Mouse (Mus musculus): ENCODE measurements around the gene Zfp513. TPM values are rescaled to one million over a fixed set of nuclear protein-coding genes. Genes with fewer than 3 reads are reported as not detected.
"Not testable (repeated sequence)": the region's sequence is repeated elsewhere in the genome, so short reads cannot be mapped to it uniquely, and the experiment has no call there.

Gene Zfp513
- 5.8 and 6.5 TPM in 2 replicates for total RNA-seq (2017)

DNA sequence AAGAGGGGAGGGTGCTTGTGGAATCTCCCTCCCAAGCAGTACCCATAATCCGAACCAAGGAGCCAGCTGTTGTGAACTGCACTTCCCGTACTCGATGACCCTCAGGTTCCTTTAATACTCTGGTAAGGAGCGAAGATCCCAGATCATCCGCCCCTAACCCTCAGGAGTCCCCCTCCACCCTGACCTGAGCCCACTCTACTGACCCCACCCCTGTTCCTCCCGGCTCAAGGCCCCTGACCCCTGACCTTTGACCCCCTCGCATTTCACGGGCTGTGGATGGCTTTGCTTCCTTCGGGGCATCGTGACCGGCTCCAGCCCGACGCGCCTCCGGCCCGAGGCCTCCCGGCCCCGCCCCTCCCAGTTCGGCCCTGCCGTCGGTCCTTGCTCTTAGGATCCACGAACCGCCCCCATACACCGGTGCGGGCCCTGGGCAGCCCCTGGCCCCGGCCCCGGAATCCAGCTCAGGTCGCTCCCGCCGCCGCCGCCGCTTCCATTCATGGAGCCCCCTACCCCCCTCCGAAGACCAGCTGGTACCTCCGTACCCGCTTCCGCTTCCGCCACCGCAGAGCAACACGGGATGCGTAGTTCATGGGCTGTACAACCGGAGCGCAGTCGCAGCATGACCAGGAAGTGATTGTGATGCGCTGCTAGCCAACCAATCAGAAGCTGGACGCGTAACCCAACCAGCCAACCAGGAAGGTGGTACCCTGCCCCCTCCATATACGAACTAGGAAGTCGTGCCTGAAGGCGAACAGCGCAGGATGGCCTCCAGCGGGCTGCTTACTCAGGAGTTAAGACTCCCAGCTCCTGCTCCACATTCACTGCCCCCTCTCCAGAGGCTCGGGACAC, at the start of gene Zfp513:
Gene Zfp513, minus strand, starts transcription at position 562 of the 849 bp plus-strand sequence.
- peak; percentile 98 for ATAC-seq (replicated peaks; ENCODE audit: low read depth, poor library complexity, severe bottlenecking)

DNA sequence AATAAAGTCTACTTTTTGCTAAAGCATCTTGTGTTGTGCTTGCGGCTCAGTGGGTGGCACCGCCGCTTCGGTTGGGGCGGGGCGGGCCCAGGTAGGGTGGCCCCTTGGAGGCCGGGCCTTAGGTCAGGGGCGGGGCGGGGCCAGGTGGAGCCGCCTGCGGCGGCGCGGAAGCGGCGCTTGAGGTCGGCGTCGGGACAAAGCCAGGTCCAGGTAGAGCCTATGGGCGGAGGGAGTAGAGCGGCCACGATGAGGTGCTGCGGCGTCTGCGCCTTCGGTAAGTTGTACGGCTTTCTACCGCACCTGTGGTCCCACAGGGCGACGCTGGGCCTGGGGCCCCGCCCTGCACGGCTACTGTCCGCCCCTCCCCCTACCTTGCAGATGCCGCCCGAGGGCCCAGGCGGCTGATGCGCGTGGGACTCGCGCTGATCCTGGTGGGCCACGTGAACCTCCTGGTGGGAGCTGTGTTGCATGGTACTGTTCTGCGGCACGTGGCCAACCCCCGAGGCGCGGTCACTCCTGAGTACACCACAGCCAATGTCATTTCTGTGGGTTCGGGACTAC, 49.5 kb upstream of the Zfp513 start, which contains the start of gene Krtcap3:
Gene Krtcap3, plus strand, starts transcription at position 151 of the 561 bp plus-strand sequence.
- ATAC-seq (replicated peaks; ENCODE audit: low read depth, poor library complexity, severe bottlenecking), result 0 out of 2 replicates have a peak, but pooled peaks have one; percentile 9

DNA sequence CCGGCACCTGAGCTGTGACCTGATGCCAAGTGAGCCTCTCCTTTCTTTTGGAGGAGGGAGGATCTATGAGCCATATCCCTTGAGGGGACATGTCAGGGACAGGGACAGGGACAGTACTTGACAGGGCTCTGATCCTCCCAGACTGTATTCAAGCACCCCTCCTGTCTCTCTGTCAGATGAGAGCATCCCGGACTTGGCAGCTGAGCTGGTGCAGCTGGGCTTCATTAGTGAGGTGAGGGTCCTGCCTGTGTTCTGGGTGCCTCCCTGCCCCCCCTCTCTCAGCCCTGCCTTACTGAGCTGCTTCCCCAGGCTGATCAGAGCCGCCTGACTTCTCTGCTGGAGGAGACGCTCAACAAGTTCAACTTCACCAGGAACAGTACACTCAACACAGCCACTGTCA, 48.6 kb upstream of the Zfp513 start:
- no peak for ATAC-seq (replicated peaks; ENCODE audit: low read depth, poor library complexity, severe bottlenecking)

DNA sequence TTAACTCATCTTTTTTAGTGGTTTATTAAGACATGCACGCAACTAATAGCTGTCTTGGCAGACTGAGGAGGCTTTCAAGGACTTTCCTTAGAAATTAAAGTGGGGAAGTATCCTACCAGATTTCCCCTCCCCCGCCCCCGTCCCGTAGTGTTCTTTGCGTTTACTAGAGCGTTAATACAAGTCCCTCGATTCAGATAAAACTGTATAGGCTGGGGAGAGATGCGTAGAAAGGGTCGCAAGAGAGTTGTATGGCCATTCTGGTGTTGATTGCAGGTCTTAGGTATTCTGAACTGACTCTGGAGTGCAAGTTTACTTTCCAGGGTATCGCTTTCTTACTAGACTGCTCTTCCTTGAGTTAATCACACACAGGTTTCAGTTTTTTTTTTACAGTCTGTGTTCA, 40.1 kb upstream of the Zfp513 start:
- ATAC-seq (replicated peaks; ENCODE audit: low read depth, poor library complexity, severe bottlenecking), result no peak

DNA sequence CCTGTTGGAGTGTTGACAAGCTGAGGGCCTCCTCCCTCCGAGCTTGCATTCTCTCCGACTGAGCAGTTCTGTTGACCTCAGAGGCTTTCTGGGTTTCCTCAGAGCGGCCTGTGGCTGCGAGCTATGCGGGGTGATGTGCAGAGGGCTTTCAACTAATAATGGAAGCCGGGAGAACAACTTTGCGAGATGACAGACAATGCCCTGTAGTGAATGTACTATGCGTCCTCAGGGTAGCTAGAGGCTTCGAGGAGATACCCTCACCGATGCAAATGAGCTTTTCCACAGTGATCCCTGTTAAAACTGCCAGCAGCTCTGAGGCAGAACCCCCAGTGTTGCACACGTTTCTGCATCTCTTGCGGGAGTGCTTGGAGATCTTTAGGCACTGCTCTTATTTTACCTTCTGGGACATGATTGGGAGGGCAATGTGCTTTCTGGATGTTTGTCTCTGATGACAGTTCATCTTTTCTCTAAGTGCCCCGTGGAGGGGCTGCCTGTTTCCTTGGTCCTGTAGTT, 39.5 kb upstream of the Zfp513 start:
- no peak for ATAC-seq (replicated peaks; ENCODE audit: low read depth, poor library complexity, severe bottlenecking)

DNA sequence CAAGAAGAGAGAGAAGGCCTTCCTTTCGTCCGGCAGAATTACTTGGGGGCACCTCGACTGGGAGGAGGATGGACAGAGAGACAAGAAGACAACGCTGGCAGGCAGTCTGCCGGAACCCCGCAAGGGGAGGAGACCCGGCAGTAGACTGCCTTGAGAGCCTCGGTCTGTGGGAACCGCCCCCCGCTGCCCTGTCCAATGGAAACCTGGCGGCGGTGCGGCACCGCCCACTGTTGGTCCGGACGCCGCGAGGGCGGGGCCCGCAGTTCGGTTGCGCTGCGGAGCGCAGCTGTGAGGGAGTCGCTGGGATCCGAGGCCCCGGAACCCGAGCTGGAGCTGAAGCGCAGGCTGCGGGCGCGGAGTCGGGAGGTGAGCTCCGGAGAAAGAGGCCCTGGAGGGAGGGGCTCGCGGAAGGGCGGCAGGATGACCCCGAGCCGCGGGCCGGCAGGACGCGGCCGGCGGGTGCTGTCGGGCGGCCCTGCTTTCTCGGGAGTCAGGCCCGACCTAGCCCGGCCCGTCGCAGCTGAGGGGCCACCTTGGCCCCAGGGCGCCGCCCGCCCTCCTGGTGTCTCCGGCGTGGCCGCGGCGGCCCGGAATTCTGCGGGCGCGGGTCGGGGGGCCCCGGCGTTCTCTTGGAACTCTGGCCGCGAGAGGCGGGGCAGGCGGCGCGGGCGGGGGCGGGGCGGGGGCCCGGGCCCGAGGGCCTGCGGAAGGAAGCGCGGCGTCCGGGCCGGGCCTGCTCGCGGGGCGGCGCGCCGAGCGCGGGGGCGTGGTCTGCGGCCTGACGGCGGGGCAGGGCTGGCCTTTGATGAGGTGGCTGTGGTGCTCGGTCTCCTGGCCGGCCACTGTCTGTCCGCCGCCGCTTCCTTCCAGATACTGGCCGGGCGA, 38.8 kb upstream of the Zfp513 start, which contains the start of the genes Nrbp1 and Gm9970:
Gene Nrbp1, plus strand, starts transcription at position 228 of the 885 bp plus-strand sequence.
Gene Gm9970, minus strand, starts transcription at position 596 of the 885 bp plus-strand sequence.
- ATAC-seq (replicated peaks; ENCODE audit: low read depth, poor library complexity, severe bottlenecking), result peak; percentile 99

DNA sequence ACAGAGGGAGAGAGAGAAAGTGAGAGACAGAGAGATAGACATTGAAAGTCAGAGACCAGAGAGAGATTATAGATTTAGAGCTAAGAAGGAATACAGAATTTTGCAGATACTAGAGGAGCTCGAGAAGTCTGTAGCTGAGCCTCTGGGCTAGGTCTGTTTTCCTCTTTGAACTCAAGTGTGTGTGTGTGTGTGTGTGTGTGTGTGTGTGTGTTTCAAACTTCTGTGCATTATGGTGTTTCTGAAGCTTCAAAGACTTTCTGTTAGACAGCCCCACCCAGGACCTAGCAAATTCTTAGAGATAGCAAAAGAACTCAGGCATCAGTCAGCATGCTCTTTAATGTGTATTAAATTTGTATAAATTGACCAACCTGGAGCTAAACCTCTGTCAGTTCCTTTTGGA, 24.5 kb upstream of the Zfp513 start:
- no peak for ATAC-seq (replicated peaks; ENCODE audit: low read depth, poor library complexity, severe bottlenecking)

DNA sequence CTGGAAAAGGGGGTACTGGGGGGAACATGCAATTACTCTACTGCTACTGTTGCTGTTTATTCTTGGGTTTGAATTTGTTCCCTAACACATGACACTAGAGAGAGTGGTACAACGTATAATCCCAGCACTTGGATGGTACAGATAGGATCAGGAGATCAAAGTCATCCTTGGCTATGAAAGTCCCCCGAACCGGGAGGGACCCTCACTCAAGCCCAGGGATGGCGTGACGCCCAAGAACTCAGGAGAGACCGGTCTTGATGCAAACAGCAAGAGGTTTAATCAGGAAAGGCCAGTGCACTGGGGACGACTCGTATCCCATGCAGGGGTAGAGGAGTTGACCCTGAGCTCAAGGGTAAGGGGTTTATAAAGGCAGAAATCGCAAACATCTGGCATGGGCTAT, 20.6 kb upstream of the Zfp513 start:
- no peak for ATAC-seq (replicated peaks; ENCODE audit: low read depth, poor library complexity, severe bottlenecking)

DNA sequence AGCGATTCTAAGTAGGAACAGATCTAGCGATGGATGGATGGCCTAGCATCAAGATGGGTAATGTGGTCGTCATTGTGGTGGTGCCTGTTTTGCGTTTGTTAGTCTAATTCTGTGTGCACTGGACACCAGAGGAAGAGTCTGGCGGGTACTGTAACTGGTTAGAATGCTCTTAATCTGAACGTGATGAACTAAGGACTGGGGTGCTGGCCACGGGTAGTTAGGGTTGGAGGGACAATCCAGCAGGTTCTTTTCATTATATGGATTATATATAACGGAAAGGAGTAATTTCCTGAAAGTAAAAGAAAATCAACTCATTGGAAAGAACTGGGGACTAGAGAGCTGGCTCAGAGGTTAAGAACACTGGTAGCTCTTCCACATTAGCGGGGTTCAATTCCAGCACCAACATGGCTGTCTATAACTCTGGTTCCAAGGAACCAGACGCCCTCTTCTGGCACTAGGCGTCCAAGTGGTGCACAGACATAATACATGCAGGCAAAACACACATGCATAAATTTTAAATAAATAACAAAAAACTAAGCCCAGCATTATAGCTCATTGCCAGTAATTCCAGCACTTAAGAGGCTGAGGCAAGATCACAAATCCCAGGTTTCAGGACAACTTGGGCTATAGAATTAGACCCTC, 19.3 kb upstream of the Zfp513 start:
- peak; percentile 31; the same call in 1 of the 2 replicates for ATAC-seq (replicated peaks; ENCODE audit: low read depth, poor library complexity, severe bottlenecking)

DNA sequence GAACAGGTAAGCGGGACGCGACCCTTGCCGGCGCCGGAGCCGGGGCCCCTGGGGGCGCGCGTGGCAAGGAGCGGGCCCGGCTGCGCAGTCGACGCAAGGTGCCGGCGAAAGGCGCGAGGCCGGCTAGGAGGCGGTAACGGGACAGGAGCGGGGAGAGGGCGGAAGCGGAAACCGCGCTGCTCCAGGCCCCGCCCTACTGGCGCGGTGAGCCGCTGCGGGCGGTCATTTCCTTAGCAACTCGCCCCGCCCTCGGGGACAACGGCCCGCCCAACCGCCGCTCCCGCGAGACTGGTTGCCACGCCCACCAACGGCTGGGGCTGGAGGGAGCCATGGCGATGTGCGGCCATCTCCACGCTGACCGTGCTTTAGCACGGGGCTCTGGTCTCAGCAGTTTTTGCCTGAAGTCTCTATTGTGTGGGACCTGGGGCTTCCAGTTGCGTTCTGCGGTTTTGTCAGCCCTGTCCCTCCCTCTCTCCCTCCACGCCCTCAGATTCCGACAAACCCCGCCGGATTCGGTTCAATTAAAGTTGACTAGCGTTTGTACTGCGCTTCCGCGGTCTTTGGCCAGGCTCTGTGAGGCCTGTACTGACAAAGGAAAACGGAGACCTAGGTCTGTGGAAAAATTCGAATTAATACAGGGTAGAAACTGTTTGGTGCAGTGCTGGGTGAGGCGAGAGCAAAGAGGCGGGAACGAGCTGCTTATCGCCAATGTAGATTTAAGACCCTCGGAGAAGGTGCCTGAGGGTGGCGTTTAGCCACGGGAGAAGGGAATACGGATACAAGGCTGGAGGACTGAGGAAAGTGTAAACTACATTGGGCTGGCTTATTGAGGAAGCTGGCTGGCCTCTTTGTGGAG, 18.6 kb upstream of the Zfp513 start, which contains the start of gene Ppm1g:
Gene Ppm1g, minus strand, starts transcription at position 240 of the 856 bp plus-strand sequence.
- ATAC-seq (replicated peaks; ENCODE audit: low read depth, poor library complexity, severe bottlenecking), result peak; percentile 83

DNA sequence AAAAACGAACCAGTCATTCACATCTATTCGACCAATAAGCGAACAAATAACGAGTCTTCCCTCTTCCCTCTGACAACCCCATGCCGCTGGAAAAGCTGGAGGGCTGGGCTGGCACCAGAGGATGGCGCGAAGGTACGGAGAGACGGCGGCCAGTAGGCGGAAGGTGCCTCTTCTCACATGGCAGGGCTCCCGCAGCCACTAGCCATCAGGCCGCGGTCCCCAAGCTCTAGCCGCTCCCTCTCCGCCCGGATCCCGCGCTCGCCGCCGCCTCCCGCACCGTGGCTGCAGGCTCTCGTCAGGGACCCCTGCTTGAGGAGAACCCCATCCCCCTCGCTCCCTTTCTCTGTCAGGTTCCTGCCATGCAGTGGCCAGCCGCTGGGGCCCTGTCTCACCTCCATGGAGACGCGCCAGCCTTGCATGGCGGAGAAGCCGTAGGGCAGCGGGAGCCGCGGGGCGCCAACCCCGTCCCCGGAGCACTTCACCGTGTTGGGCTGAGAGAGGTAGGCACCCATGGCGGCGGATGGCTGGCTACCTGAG, 17.9 kb upstream of the Zfp513 start:
- ATAC-seq (replicated peaks; ENCODE audit: low read depth, poor library complexity, severe bottlenecking), result peak; percentile 11

DNA sequence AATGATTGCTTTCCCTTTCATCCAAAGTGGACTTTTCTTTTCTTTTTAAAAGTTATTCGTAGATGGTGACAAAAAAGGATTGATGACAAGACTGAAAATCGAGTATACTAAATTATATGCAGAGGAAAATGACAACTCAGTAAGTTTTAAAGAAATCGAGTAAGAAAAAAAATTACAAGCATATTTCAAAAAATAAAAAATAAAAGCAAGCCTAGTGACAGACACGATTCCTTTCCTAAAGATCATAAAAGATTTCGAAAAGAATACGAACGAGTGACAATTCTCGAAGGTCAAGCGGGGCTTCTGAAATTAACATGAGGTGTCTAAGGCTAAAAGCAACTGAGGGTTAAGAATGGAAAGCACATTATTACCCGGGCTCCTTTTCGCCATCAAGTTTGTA, 17.4 kb upstream of the Zfp513 start:
- ATAC-seq (replicated peaks; ENCODE audit: low read depth, poor library complexity, severe bottlenecking), result no peak

DNA sequence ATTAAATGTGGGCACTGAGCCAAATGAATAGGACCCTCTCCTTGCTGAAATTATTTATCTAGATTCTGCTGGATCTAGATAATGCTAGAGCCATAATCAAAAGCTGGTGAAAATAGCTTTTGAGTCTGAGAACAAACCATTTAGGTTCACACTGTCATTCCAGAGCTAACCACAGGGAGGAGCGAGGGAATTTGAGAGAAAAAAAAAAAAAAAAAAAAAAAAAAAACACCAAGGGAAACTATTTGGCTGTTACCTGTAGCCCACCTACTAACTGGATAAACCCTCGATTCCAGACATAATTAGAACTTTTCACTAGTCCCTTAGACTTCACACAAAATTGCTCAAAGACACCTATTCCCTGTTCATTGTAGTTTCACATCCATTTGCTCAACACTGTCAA, 17.0 kb upstream of the Zfp513 start:
- ATAC-seq (replicated peaks; ENCODE audit: low read depth, poor library complexity, severe bottlenecking), result 0 out of 2 replicates have a peak, but pooled peaks have one; percentile 23

DNA sequence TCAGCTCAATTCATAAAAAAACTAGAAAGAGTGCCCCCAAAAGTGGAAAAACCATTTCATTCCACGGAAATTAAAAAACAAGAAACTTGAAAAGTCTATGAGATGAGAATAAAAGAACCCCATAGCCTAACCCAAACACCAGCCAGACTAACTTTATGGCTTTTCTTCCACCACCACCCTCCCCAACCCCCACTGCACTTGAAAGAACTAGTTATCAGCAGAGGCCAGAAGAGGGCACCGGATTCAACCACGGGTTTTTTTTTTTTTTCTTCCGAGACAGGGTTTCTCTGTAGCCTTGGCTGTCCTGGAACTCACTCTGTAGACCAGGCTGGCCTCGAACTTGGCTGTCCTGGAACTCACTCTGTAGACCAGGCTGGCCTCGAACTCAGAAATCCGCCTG, 16.2 kb upstream of the Zfp513 start:
- peak; percentile 36; the same call in 1 of the 2 replicates for ATAC-seq (replicated peaks; ENCODE audit: low read depth, poor library complexity, severe bottlenecking)

DNA sequence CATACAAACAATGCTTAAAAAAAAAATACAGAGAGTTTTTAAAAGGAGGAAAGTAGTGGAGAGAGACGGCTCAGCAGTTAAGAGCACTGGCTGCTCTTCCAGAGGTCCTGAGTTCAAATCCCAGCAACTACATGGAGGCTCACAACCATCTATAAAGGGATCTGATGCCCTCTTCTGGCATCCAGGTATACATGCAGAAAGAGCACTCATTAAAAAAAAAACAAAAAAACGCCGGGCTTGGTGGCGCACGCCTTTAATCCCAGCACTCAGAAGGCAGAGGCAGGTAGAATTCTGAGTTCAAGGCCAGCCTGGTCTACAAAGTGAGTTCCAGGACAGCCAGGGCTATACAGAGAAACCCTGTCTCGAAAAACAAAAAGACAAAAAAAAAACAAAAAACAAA, 14.5 kb upstream of the Zfp513 start:
- not testable (repeated sequence) for ATAC-seq (replicated peaks; ENCODE audit: low read depth, poor library complexity, severe bottlenecking)

DNA sequence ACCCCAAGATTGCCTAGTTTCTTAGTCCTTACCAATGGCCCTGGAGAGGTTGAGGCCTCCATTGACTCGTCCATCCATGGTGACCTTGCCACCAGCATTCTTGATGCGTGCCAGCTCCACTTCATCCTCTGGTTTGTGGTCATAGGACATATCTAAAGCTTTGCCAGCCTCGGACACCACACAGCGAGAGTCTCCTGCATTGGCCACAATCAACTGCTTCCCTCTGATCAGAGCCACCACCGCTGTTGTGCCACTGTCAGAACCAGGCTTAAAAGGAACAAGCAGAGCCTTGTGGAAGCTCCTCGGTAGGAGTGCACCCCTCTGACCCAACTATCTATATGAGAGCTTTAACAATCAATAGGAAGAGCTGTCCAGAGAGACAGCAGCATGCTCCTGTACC, 2.3 kb upstream of the Zfp513 start:
- no peak for ATAC-seq (replicated peaks; ENCODE audit: low read depth, poor library complexity, severe bottlenecking)

DNA sequence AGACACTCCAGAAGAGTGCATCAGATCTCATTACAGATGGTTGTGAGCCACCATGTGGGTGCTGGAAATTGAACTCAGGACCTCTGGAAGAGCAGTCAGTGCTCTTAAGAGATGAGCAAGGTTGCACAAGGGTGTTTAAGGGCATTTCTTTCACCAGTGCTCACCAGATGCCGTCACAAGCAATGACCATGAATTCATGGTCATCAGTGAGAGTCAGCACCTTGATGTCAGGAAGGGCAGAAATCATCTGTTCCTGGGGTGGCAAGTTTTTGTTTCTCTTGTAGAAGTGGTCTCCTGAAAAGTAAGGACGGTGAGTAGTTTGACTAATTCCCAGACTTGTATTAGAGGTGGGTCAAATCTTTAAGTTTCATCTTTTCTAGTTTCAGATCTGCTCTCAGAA, 1.8 kb upstream of the Zfp513 start:
- ATAC-seq (replicated peaks; ENCODE audit: low read depth, poor library complexity, severe bottlenecking), result no peak

DNA sequence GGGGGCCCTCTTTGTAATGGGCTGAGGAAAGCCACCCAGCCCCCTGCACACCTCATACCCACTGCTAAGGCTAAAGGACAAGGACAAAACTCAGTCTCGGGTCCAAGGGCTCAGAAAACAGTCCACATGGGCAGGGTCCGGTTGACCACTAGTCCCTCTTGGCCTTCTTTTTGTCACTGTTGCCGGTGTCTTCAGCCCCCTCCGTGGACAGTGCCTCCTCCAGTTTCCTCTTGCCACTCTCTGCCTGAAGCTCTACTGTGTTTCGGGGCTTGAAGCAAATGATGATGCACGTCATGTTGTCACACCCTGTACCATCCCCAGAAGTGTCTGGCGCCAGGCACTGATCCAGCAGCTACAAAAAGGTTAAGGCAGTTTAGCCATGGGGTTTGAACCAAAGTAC, 830 bp upstream of the Zfp513 start:
- no peak for ATAC-seq (replicated peaks; ENCODE audit: low read depth, poor library complexity, severe bottlenecking)
